Mouse (Mus musculus) erythroblast, embryonic 14.5 days (primary cell): ENCODE results near the gene Mthfsd. TPM values are rescaled to one million over a fixed set of nuclear protein-coding genes. Genes with fewer than 3 reads are reported as not detected.

ENCODE experiments used
- H3K27me3 ChIP-seq: 2 replicates; pipeline ENCODE4 v1.6.1; 2012; ENCODE audit warnings: inconsistent platforms; ENCODE audit not compliant: control insufficient read depth
- H3K36me3 ChIP-seq: 2 replicates; pipeline ENCODE4 v1.6.1; 2012; ENCODE audit warnings: mild to moderate bottlenecking, inconsistent platforms; ENCODE audit not compliant: control insufficient read depth
- H3K4me1 ChIP-seq: 2 replicates; pipeline ENCODE4 v1.6.1; 2012; ENCODE audit warnings: inconsistent platforms; ENCODE audit not compliant: control insufficient read depth
- H3K4me3 ChIP-seq: replicated peaks from 2 replicates; pipeline ENCODE3; 2012; ENCODE audit warnings: moderate library complexity, mild to moderate bottlenecking, inconsistent platforms
- H3K9me3 ChIP-seq: 2 replicates; pipeline ENCODE4 v1.6.1; 2012; ENCODE audit warnings: low read length, inconsistent platforms, mixed read lengths; ENCODE audit not compliant: control insufficient read depth
- GATA1 ChIP-seq: IDR thresholded peaks from 2 replicates; pipeline ENCODE4 v1.6.1; 2012; ENCODE audit warnings: low read length, inconsistent platforms, mixed read lengths
- TAL1 ChIP-seq: IDR thresholded peaks from 3 replicates; pipeline ENCODE4 v1.6.1; 2012; ENCODE audit warnings: low read length, inconsistent platforms, mixed read lengths
- polyA plus RNA-seq: library from polyadenylated mRNA; stranded (reverse); fragments of >175 nt; gene quantifications from 2 replicates; pipeline ENCODE4 v1.2.3, GENCODE M21; 2012

The Mthfsd gene
- polyA plus RNA-seq, 1 experiment: 3.7 TPM

DNA sequence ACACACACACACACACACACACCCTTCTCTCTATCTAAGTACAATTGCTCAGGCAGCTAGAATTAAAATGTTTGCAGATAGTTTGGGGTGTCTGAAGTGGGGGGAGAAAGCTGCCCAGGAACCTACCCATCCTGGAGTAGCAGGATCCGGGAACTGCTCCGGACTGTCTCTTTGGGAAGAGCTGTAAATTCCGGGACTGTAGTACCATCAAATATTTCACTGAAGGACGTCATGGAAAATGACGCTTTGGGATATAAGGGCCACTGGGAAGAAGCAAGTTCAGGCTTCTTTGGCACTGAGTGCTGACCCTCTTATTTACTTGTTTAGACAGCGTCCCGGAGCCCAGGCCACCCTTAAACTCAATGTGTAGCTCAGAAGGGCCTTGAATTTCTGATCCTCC, 29.0 kb downstream of the Mthfsd start:
- no peaks in the 10 kb centered on the region for H3K36me3 ChIP-seq
- peaks cover 99% of the 10 kb centered on the region for H3K27me3 ChIP-seq
- H3K9me3 ChIP-seq: no peaks in the 10 kb centered on the region; the same call in 1 of the 2 replicates
- no peaks in the 10 kb centered on the region for H3K4me1 ChIP-seq
- no peak overlapping the region for H3K4me3 ChIP-seq
- TF ChIP-seq GATA1 (no peak), TAL1 (no peak)

GRCm38 (mm10) chr8:121078721-121079120, 29.5 kb downstream of the Mthfsd start:
- Histone ChIP-seq H3K27me3 (peaks cover 99% of the 10 kb centered on the region), H3K36me3 (no peaks in the 10 kb centered on the region), H3K4me3 (no peak overlapping the region), H3K9me3 (no peaks in the 10 kb centered on the region; the same call in 1 of the 2 replicates), H3K4me1 (no peaks in the 10 kb centered on the region)
- TF ChIP-seq GATA1 (no peak), TAL1 (no peak)

DNA sequence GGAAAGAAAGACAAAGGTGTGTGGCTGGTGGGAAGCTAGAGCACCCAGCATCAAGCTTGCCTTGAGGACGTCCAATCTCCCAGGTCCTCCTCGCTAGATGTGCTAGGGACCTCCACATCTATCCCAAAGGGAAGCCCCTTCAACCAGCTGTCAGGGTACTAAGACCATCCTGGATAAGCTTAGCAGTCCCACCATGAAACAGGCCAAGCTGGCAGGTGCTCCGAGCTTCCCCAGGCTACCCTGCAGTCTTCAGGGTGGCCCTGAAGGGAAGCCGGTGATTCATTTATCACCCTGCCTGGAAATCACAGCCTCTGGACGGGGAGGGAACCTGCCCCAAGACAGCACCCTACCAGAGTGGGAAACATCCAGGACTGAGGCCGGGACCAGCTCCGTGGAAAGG, 31.6 kb downstream of the Mthfsd start:
- H3K9me3 ChIP-seq: no peaks in the 10 kb centered on the region; the same call in 1 of the 2 replicates
- no peaks in the 10 kb centered on the region for H3K36me3 ChIP-seq
- H3K4me3 ChIP-seq: no peak overlapping the region
- peaks cover 97% of the 10 kb centered on the region for H3K27me3 ChIP-seq
- TF ChIP-seq GATA1: no peak
- no peaks in the 10 kb centered on the region for H3K4me1 ChIP-seq

GRCm38 (mm10) chr8:121075936-121076335, 32.3 kb downstream of the Mthfsd start:
- peaks cover 97% of the 10 kb centered on the region for H3K27me3 ChIP-seq
- TF ChIP-seq GATA1 (no peak), TAL1 (no peak)
- no peaks in the 10 kb centered on the region; the same call in 1 of the 2 replicates for H3K9me3 ChIP-seq
- H3K36me3 ChIP-seq: no peaks in the 10 kb centered on the region
- no peaks in the 10 kb centered on the region for H3K4me1 ChIP-seq
- no peak overlapping the region for H3K4me3 ChIP-seq

DNA sequence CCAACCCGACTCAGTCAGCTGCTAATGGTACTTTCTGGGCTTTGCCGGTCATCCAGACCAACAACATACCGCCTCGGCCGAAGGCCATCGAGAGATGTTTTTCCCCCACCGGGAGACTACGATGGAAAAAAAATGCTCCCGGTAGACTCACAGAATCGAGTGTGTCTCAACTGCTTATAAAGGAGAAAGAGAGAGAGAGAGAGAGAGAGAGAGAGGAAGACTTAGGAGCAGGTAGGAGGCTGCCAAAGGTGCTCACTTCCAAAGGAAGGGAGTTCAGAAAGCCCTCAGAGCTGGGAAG, 33.4 kb downstream of the Mthfsd start:
- no peaks in the 10 kb centered on the region for H3K9me3 ChIP-seq
- H3K4me1 ChIP-seq: no peaks in the 10 kb centered on the region
- no peaks in the 10 kb centered on the region for H3K36me3 ChIP-seq
- H3K4me3 ChIP-seq: no peak overlapping the region
- peaks cover 93% of the 10 kb centered on the region for H3K27me3 ChIP-seq
- TF ChIP-seq TAL1 (no peak), GATA1 (no peak)

DNA sequence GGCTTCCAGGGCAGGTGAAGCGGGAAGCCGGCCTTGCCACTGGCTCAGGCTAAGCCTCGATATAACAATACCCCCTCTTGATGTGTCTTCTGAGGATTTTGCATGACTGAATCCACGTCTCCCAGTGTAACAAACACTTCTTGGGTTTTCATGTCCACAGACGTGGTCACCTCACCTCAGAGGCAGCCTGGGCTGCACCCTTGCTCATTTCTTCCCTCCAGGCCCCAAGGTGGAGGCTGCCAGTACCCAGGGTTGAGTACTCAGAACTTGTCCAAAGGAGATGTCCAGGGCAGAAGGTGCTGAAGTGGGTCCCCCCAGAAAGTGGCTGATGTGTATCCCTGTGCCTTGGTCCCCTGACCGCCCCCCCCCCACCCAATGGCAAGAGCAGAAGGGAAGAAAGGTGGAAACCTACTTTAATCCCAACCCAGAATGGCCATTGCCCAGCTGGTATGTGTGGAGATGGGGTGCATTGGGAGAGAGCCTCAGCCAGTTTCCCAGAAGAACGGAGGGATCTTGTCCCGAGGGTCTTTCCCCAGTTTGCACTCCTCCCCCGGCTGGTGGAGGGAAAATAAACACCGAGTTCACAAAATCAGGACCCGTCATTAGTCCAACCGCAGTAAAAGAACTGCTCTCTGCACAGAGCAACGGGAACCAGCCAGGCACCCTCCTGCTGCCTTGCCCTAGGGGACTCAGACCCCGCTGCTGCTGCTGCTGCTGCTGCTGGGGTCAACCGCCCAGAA, 33.9 kb downstream of the Mthfsd start:
- Histone ChIP-seq H3K4me3 (no peak overlapping the region), H3K4me1 (no peaks in the 10 kb centered on the region), H3K27me3 (peaks cover 87% of the 10 kb centered on the region), H3K9me3 (no peaks in the 10 kb centered on the region), H3K36me3 (no peaks in the 10 kb centered on the region)
- no peak for TF ChIP-seq TAL1
- TF ChIP-seq GATA1: no peak

DNA sequence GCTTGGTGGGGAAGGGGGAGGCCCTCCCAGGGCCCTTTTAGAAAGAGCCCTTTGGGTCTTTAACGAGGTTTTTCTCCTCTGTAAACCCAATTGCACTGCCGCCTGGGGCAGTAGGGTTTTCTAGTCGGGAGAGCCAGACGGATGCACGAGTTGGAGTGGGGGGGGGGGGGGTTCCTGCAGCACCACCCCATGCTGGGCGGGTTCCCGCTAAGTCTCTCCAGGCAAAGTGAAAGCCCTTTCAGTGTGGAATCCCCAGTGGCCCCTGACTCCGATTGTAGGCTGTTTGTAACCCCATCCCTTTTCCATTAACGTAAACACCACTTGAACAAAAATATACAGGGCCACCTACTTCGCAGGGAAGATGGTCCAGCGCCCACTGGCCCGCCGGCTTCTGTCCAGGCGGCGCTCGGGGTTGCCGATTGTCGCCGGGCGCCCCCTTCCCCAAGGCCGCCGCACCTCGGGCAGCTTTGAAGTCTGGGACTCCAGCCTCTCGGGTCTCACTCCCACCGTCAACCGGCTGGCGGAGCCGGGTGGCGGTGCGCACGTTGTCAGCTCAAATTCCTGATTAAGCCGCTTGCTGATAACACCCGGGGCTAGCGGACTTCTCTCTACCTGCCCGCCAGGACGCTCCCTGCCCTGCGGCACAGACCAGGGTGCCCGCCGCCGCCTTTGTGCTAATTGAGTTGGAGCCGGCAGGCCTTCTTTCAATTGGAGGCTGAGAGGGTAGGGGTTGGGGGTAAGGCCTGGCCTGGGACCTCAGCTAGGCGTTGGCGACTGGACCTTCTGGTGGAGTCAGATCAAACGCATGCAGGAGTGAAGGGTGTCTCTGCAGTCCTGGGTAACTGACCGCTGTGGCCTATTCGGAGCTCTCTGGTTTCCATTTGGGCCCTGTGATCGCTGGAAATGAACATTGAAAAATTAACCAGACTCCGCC, 34.8 kb downstream of the Mthfsd start:
- no peaks in the 10 kb centered on the region for H3K4me1 ChIP-seq
- H3K27me3 ChIP-seq: peaks cover 79% of the 10 kb centered on the region
- no peaks in the 10 kb centered on the region for H3K36me3 ChIP-seq
- TF ChIP-seq GATA1 (no peak), TAL1 (no peak)
- no peak overlapping the region for H3K4me3 ChIP-seq
- no peaks in the 10 kb centered on the region for H3K9me3 ChIP-seq

- Histone ChIP-seq H3K9me3 (no peaks in the 10 kb centered on the region), H3K36me3 (no peaks in the 10 kb centered on the region), H3K4me3 (no peak overlapping the region), H3K27me3 (peaks cover 72% of the 10 kb centered on the region), H3K4me1 (no peaks in the 10 kb centered on the region)
- TF ChIP-seq TAL1 (no peak), GATA1 (no peak)
These were observed 35.6 kb downstream of the Mthfsd start for GRCm38 (mm10) chr8:121072406-121073130.

DNA sequence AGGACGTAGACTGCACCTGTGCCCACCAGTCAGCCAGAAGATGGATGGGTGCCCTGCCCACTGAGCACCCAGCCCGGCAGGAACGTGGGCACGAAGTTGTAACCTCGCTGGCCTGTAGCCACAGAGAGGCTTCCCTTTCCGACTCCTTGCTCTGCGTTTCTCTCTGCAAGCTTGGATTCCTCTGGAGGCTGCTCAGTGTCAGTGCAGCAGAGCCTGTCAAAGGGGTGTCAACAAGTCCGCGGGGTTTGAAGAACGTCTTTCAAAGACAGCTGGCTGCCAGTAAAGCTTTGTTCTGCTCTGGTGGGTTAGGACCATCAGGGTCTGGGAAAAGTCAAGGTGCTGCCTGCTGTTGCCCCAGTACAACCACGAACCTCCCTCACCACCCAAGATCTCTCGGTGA, 36.7 kb downstream of the Mthfsd start:
- Histone ChIP-seq H3K4me3 (no peak overlapping the region), H3K9me3 (no peaks in the 10 kb centered on the region), H3K4me1 (no peaks in the 10 kb centered on the region), H3K36me3 (no peaks in the 10 kb centered on the region), H3K27me3 (peaks cover 60% of the 10 kb centered on the region)
- no peak for TF ChIP-seq GATA1
- TF ChIP-seq TAL1: no peak
